Mouse (Mus musculus): ENCODE results near the gene Spef2. TPM values are rescaled to one million over a fixed set of nuclear protein-coding genes. Genes with fewer than 3 reads are reported as not detected.
"Not testable (repeated sequence)": the region's sequence is repeated elsewhere in the genome, so short reads cannot be mapped to it uniquely, and the experiment has no call there.

Gene Spef2
- total RNA-seq (2021) (under 1 TPM; 0.09 to 0.10 TPM), polyA plus RNA-seq (2012; rRNA removed) (0.03 and 0.04 TPM in 2 replicates)
- long read RNA-seq, partial matches to known transcripts = 0 of 1 reads
- long read RNA-seq, other reads (novel, unspliced or antisense) = 1 of 1 reads

DNA sequence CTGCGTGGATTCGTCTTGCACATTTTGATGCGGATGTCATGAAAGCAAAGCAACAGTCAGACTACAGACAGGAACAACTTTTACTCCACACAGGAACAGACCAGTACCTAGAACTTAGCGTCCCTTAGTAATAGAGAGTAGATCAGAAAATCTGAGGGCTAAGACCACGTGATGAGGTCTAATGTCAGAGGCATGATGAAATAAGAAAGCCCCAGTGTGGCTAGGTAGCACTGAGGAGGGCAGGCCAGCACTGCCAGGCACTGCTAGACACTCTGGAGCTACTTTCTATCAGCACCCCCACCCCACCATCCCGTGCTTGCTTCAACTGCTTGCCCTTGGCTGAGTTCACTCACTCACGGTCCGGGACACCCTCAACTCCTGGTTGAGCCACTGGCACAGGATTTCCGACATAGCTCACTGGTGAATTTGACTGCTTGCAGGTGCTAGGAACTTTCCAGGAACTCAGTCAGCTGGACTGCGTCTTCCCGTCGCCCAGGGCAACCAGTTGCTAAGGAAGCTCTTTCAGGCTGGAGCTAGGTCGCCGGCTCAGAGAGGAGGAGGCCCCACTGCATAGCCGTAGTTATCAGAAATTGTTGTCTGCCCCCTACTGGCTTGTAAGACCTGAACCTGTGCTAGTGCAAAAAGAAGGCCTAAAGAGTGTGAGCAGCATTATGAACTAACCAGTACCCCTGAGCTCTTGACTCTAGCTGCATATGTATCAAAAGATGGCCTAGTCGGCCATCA lies at the start of gene Spef2:
Spef2 (minus strand) TSS at position 510 of the 744 bp plus-strand sequence.
- TF ChIP-seq EP300 (IDR thresholded peaks at IDR 0.05; ENCODE audit: insufficient read depth, low read depth, low read length) = no peak
- no peak for TF ChIP-seq POLR2A (IDR thresholded peaks at IDR 0.05; ENCODE audit: insufficient read depth, low read depth, low read length)
- peak; percentile 44 for TF ChIP-seq CTCF (IDR thresholded peaks at IDR 0.05)
- WGBS = 20% methylated on average over 16 of the region's 16 CpGs

DNA sequence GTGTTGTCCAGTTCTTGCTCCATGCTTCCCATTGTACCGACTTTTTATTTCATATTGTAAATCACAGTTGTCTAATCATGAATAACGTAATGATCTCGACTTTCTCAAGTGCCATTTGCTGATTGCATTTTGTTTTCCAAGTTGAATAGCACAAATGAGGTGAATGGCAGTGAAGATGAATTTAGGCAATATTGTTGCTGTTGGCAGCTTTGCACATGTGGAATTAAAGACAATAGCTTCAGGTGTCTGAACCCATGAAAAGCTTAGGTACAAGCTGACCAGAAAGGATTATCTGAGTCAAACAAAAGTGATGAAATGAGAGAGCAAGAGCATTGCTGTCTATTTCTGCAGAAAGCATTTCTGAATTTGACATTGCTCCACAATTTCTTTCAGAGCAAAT lies 45.5 kb upstream of the Spef2 start:
- WGBS = 75% methylated on average over 3 of the region's 3 CpGs
- intact Hi-C loops (cut with DNase I) = no loop called here
- no peak overlapping the region for H3K27ac ChIP-seq

More for the DNA sequence above, at the start of gene Spef2:
- H3K9ac ChIP-seq (ENCODE audit: low read depth, low read length) = no peak within 1 kb of the TSS
- no peaks in the 10 kb centered on the region for H3K4me1 ChIP-seq (ENCODE audit: control insufficient read depth, insufficient read depth, low read length)
- no peak within 1 kb of the TSS for H3K27ac ChIP-seq
- H3K36me3 ChIP-seq (ENCODE audit: control insufficient read depth, insufficient read depth, low read length) = no peaks in the 10 kb centered on the region
- H3K79me2 ChIP-seq (replicated peaks; ENCODE audit: control insufficient read depth, insufficient read depth, low read length) = no peaks in the 10 kb centered on the region
- intact Hi-C loops (cut with DNase I) = no loop called here
- DNase-seq = peak; percentile 49 to 73
- no peaks in the 10 kb centered on the region for H3K27me3 ChIP-seq (ENCODE audit: control insufficient read depth, insufficient read depth, low read length)
- peak within 1 kb of the TSS; percentile 30; the same call in 1 of the 2 replicates for H3K4me3 ChIP-seq

DNA sequence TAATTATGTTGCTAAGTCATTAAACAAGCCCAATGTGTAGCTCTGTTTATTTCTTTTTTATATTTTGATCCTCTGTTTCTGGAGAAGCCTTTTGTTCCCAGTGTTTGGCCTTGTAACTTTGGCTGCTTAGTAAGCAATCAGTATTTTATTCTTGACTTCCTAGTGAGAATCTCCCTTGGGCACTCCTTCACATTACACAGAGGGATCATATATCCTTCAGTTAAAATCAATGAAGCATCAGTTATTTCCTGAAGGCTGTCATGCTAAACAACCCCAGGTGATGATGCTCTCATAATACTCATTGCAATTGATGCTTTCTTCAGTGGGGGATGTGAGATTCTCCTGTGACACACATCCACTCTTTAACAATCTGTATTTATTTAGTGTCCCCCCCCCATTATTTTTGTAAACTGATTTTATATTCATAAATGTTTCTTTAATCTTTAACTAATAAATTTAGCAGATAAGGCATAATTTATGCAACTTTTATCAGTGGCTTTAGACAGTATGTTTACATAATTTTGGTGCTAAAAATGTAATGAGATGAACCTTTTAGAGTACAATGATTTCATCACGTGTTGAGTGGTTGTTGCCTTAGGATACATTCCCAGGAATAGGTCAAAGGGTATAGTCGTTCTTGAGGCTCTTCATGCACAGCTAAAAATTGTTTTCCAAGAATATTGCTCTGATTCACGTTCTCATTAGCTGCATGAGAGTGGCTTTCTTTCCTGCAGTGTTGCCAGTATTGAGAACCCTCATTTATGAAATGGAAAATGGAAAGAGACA lies 39.8 kb upstream of the Spef2 start:
- H3K27me3 ChIP-seq (ENCODE audit: control insufficient read depth, insufficient read depth, low read length) = no peaks in the 10 kb centered on the region
- 29% methylated on average over 3 of the region's 3 CpGs for WGBS

More for the DNA sequence above, 45.5 kb upstream of the Spef2 start:
- no peaks in the 10 kb centered on the region for H3K27me3 ChIP-seq (ENCODE audit: control insufficient read depth, insufficient read depth, low read length)
- no peaks in the 10 kb centered on the region for H3K4me1 ChIP-seq (ENCODE audit: control insufficient read depth, insufficient read depth, low read length)
- H3K36me3 ChIP-seq (ENCODE audit: control insufficient read depth, insufficient read depth, low read length) = no peaks in the 10 kb centered on the region
- H3K4me3 ChIP-seq = no peak overlapping the region
- no peak for DNase-seq
- no peaks in the 10 kb centered on the region for H3K79me2 ChIP-seq (replicated peaks; ENCODE audit: control insufficient read depth, insufficient read depth, low read length)
- H3K9ac ChIP-seq (ENCODE audit: low read depth, low read length) = no peak overlapping the region
- TF ChIP-seq CTCF (IDR thresholded peaks at IDR 0.05) (no peak), POLR2A (IDR thresholded peaks at IDR 0.05; ENCODE audit: insufficient read depth, low read depth, low read length) (no peak), EP300 (IDR thresholded peaks at IDR 0.05; ENCODE audit: insufficient read depth, low read depth, low read length) (no peak)

DNA sequence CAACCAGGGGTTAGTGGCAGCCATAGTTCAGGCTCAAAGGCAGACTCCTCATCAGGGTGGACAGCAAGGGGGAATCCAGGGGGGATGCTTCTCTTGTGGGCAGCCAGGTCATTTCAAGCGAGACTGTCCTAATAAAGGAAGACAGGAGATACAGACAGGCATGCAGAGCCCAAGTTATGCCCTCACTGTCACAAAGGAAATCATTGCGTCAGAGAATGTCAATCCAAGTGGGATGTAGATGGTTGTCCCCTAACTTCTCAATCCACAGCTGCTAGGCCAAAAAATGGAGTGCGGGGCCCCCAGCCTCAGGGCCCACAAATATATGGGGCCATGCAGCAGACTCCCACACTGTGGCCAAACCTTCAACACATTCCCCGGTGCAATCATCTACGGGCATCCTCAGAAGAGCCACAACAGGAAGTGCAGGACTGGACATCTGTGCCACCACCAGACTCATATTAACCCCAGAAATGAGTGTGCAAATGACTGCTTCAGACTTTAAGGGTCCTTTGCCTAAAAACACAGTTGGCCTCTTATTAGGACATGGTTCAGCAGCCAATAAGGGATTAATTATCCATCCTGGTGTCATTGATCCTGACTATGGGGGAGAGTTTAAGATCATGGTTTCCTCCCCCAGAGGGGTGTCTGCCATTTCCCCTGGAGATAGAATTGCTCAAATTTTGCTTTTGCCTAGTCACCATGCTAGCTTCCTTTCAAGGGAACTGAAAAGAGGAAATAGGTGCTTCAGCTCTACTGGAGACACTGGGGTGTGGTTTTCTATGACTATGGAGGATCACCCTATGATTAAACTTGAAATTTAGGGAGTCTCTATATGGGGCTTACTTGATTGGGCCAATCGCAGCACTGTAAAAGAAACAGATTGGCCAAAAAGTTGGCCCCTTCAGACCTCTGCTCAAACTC lies 25.8 kb upstream of the Spef2 start:
- H3K27ac ChIP-seq; H3K27me3 ChIP-seq (ENCODE audit: control insufficient read depth, insufficient read depth, low read length); H3K79me2 ChIP-seq (replicated peaks; ENCODE audit: control insufficient read depth, insufficient read depth, low read length); DNase-seq; H3K4me3 ChIP-seq; H3K36me3 ChIP-seq (ENCODE audit: control insufficient read depth, insufficient read depth, low read length); intact Hi-C loops (cut with DNase I); H3K9ac ChIP-seq (ENCODE audit: low read depth, low read length); H3K4me1 ChIP-seq (ENCODE audit: control insufficient read depth, insufficient read depth, low read length): not testable (repeated sequence)
- WGBS = 89% methylated on average over 6 of the region's 6 CpGs

More for the DNA sequence above, 39.8 kb upstream of the Spef2 start:
- H3K27ac ChIP-seq = no peak overlapping the region
- no peaks in the 10 kb centered on the region for H3K36me3 ChIP-seq (ENCODE audit: control insufficient read depth, insufficient read depth, low read length)
- no peak overlapping the region for H3K9ac ChIP-seq (ENCODE audit: low read depth, low read length)
- intact Hi-C loops (cut with DNase I) = no loop called here
- no peak for DNase-seq
- TF ChIP-seq CTCF (IDR thresholded peaks at IDR 0.05) (no peak), POLR2A (IDR thresholded peaks at IDR 0.05; ENCODE audit: insufficient read depth, low read depth, low read length) (no peak), EP300 (IDR thresholded peaks at IDR 0.05; ENCODE audit: insufficient read depth, low read depth, low read length) (no peak)
- H3K4me1 ChIP-seq (ENCODE audit: control insufficient read depth, insufficient read depth, low read length) = no peaks in the 10 kb centered on the region
- no peak overlapping the region for H3K4me3 ChIP-seq
- no peaks in the 10 kb centered on the region for H3K79me2 ChIP-seq (replicated peaks; ENCODE audit: control insufficient read depth, insufficient read depth, low read length)

DNA sequence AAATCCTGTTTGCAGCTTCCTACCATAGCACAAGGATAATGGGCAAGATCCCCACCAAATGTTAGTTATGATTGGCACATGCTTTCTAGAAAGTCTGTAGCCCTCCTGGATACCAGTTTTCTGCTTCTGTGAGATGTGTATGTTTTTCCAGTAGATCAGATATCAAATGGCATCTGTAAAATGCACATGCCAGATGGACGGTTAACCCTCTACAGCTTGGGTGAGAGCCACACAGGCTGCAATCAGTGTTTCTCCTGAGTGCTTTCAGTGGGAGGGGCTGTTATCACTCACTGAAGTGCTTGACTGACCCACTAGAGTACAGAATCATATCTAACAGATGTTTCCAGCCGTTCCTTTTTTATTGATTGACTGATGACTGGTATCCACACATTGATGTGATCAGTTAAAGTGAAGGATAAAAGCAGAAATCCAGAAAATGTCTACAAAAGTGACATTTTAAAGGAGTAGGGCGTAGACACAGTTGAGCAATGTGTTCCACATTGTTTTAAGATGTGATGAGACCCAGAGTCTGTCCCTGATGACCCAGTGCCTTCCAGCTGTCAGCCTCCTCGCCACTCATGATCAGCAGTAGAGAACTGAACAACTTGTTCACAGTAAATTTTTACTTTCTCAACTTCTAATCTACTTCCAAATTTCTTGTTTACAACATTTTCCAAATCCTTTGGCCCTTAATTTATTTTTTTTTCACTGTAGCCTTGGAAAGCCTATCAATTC lies 19.7 kb upstream of the Spef2 start:
- no peak overlapping the region for H3K9ac ChIP-seq (ENCODE audit: low read depth, low read length)
- H3K79me2 ChIP-seq (replicated peaks; ENCODE audit: control insufficient read depth, insufficient read depth, low read length) = no peaks in the 10 kb centered on the region
- no peaks in the 10 kb centered on the region for H3K4me1 ChIP-seq (ENCODE audit: control insufficient read depth, insufficient read depth, low read length)
- no peak for DNase-seq
- WGBS = 35% methylated on average over 4 of the region's 4 CpGs
- intact Hi-C loops (cut with DNase I) = no loop called here
- H3K27me3 ChIP-seq (ENCODE audit: control insufficient read depth, insufficient read depth, low read length) = no peaks in the 10 kb centered on the region
- H3K4me3 ChIP-seq = no peak overlapping the region
- H3K27ac ChIP-seq = no peak overlapping the region
- TF ChIP-seq POLR2A (IDR thresholded peaks at IDR 0.05; ENCODE audit: insufficient read depth, low read depth, low read length) = no peak
- no peak for TF ChIP-seq CTCF (IDR thresholded peaks at IDR 0.05)
- no peak for TF ChIP-seq EP300 (IDR thresholded peaks at IDR 0.05; ENCODE audit: insufficient read depth, low read depth, low read length)
- H3K36me3 ChIP-seq (ENCODE audit: control insufficient read depth, insufficient read depth, low read length) = no peaks in the 10 kb centered on the region
